In the genomic region with DNA sequence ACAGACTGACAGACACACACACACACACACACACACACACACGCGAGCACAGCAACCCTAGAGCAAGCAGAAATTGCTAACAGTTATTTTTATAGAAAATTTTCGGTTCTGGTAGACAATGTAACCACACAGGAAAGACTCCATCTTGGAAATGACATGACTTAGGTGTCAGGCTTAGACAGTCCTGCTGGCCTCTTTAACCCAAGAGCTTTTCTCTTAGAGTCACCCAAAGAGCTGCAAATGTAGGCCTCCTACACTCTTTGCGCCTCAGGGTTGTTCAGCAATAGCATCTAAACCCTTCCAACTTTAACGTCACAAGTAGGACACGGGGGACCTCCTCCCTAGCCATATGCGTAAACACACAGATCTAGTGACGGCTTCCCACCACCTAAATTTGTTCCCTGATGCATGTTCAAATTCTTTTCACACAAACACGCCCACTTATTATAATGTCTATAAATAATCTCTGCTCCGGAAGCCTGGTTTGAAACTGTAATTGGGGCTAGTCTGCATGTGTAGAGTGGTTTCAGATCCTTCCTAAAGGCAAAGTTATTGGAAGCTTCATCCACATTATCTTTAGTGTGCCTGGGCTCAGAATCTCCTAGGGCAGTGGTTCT, we compare ENCODE assay signal across 19 mouse cellular contexts. TPM values are rescaled to one million over a fixed set of nuclear protein-coding genes. Genes with fewer than 3 reads are reported as not detected.
DNase-seq lines count a peak whose midpoint lies in the region; ATAC-seq and TF ChIP-seq lines count a peak whose summit lies in the region.
"Had no signal": no experiment of that assay in that cellular context is flagged by ENCODE, and none has a peak within 500 bp of the region (broad histone marks: within the 10 kb centered on the region; RNA-seq: fewer than 3 reads in every experiment).

No protein-coding gene starts in this region.

- H3K4me3 ChIP-seq in spleen, adult 2 months (ENCODE audit: extremely low read depth, insufficient read depth, insufficient read length), result no peak overlapping the region
- H3K4me3 ChIP-seq in hindbrain, embryonic 13.5 days, result no peak overlapping the region
- no peak overlapping the region for H3K4me3 ChIP-seq in lung, adult 2 months (replicated peaks; ENCODE audit: extremely low read depth, low read depth, low read length)
- H3K4me3 ChIP-seq: forebrain, embryonic 13.5 days; heart, adult 2 months; hindbrain, embryonic 12.5 days; left cerebral cortex, adult 2 months; limb, embryonic 13.5 days; midbrain, embryonic 12.5 days; myocyte had no signal

- no peak for TF ChIP-seq POLR2A in spleen, adult 2 months (IDR thresholded peaks at IDR 0.05; ENCODE audit: low read depth, low read length)
- no peak for TF ChIP-seq POLR2A in lung, adult 2 months (IDR thresholded peaks at IDR 0.05; ENCODE audit: borderline replicate concordance, extremely low read depth, low read depth, low read length)

- DNase-seq in frontal cortex, postnatal 14 days (ENCODE audit: low spot score in 2 of 2), result no peak
- DNase-seq in spleen, adult 2 months (ENCODE audit: low read depth in 1 of 2, low spot score in 2 of 2), result peak in 1 of 2 experiments; percentile 42
- DNase-seq in spleen, postnatal 14 days (ENCODE audit: low spot score in 2 of 2), result no peak
- peak; percentile 82 for DNase-seq in induced T-regulatory cell, adult 2 months (ENCODE audit: low read depth)
- DNase-seq in splenic B cell, adult 2 months (ENCODE audit: low read depth, low spot score), result peak; percentile 69
- DNase-seq in lung, adult 2 months, result no peak
- DNase-seq: adrenal gland, postnatal 36 days; cerebellum, postnatal 10 days; heart, adult 2 months; kidney, adult 11 months; kidney, postnatal 10 days had no signal

- H3K4me1 ChIP-seq in spleen, adult 2 months (ENCODE audit: control insufficient read depth, insufficient read depth, insufficient read length), result peaks cover 7% of the 10 kb centered on the region; the same call in 1 of the 2 replicates
- H3K4me1 ChIP-seq in hindbrain, embryonic 13.5 days (replicated peaks), result peaks cover 16% of the 10 kb centered on the region
- H3K4me1 ChIP-seq in lung, adult 2 months (ENCODE audit: control insufficient read depth, insufficient read depth, low read length), result no peaks in the 10 kb centered on the region; the same call in 1 of the 2 replicates

- peak; percentile 82 for ATAC-seq in frontal cortex, adult (ENCODE audit: low TSS enrichment)
- no peak for ATAC-seq in hindbrain, embryonic 13.5 days (ENCODE audit: low FRiP score)
- ATAC-seq: forebrain, embryonic 13.5 days had no signal

- H3K9ac ChIP-seq in hindbrain, embryonic 13.5 days, result no peak overlapping the region
- H3K9ac ChIP-seq: forebrain, embryonic 13.5 days; hindbrain, embryonic 12.5 days; limb, embryonic 13.5 days; midbrain, embryonic 12.5 days had no signal

- WGBS in spleen, adult 2 months, result 26% methylated on average over 10 of the region's 10 CpGs
- 87% methylated on average over 10 of the region's 10 CpGs for WGBS in hindbrain, embryonic 13.5 days
- 72% methylated on average over 10 of the region's 10 CpGs for WGBS in lung, adult 2 months

- H3K36me3 ChIP-seq in spleen, adult 2 months (ENCODE audit: control insufficient read depth, insufficient read depth, low read length), result no peaks in the 10 kb centered on the region
- H3K36me3 ChIP-seq in splenic B cell, adult 2 months (ENCODE audit: control insufficient read depth, insufficient read depth, low read length, poor library complexity, severe bottlenecking), result no peaks in the 10 kb centered on the region
- no peaks in the 10 kb centered on the region for H3K36me3 ChIP-seq in hindbrain, embryonic 13.5 days
- H3K36me3 ChIP-seq: hindbrain, embryonic 12.5 days; limb, embryonic 13.5 days; midbrain, embryonic 12.5 days had no signal

- no peaks in the 10 kb centered on the region for H3K27me3 ChIP-seq in spleen, adult 2 months (ENCODE audit: control insufficient read depth, insufficient read depth, low read length)
- H3K27me3 ChIP-seq in splenic B cell, adult 2 months (ENCODE audit: control insufficient read depth, insufficient read depth, low read length, poor library complexity, severe bottlenecking), result no peaks in the 10 kb centered on the region
- peaks cover 7% of the 10 kb centered on the region; the same call in 1 of the 2 replicates for H3K27me3 ChIP-seq in hindbrain, embryonic 13.5 days
- H3K27me3 ChIP-seq: forebrain, embryonic 13.5 days; limb, embryonic 13.5 days; midbrain, embryonic 12.5 days had no signal

- no peak for TF ChIP-seq CTCF in spleen, adult 2 months (IDR thresholded peaks at IDR 0.05; ENCODE audit: extremely low read depth, insufficient read depth, insufficient read length, insufficient replicate concordance)
- no peak for TF ChIP-seq CTCF in lung, adult 2 months (IDR thresholded peaks at IDR 0.05; ENCODE audit: insufficient read depth, low read length)

- H3K4me2 ChIP-seq in hindbrain, embryonic 13.5 days, result no peak overlapping the region
- H3K4me2 ChIP-seq: forebrain, embryonic 13.5 days; hindbrain, embryonic 12.5 days; limb, embryonic 13.5 days; midbrain, embryonic 12.5 days had no signal

- H3K27ac ChIP-seq in spleen, adult 2 months (ENCODE audit: insufficient read depth, low read length), result peak overlapping the region; percentile 60
- no peak overlapping the region for H3K27ac ChIP-seq in hindbrain, embryonic 13.5 days
- H3K27ac ChIP-seq: forebrain, embryonic 13.5 days; heart, adult 2 months; hindbrain, embryonic 12.5 days; left cerebral cortex, adult 2 months; limb, embryonic 13.5 days; midbrain, embryonic 12.5 days had no signal

- no peaks in the 10 kb centered on the region for H3K9me3 ChIP-seq in hindbrain, embryonic 13.5 days
- H3K9me3 ChIP-seq: forebrain, embryonic 13.5 days; hindbrain, embryonic 12.5 days; limb, embryonic 13.5 days; midbrain, embryonic 12.5 days had no signal

RNA-seq across cellular contexts. Expression of a gene that starts 8.4 kb away (rescaled TPM):
- polyA plus RNA-seq in spleen, adult 2 months (2012; rRNA removed), result 1.7 and 1.9 TPM in 2 replicates
- 7.9 and 8.4 TPM in 2 replicates for polyA plus RNA-seq in hindbrain, embryonic 13.5 days (2015; fragmentation: Nextera tagmentation; extraction: Ambion mirVana)
- polyA plus RNA-seq in lung, adult 2 months (2012; rRNA removed), result 0.35 and 0.84 TPM in 2 replicates

RNA-seq across cellular contexts. Expression of a gene that starts 48.3 kb away (rescaled TPM):
- polyA plus RNA-seq in spleen, adult 2 months (2012; rRNA removed), result 4.7 and 5.0 TPM in 2 replicates
- polyA plus RNA-seq in hindbrain, embryonic 13.5 days (2015; fragmentation: Nextera tagmentation; extraction: Ambion mirVana), result 12.5 and 13.3 TPM in 2 replicates
- 53.0 and 55.6 TPM in 2 replicates for polyA plus RNA-seq in lung, adult 2 months (2012; rRNA removed)

Comparison
In these comparisons a context has a peak if more than half of its experiments do, and no peak if none do; other contexts are left out.
1. DNase-seq: peak in induced T-regulatory cell, adult 2 months (single experiment) and splenic B cell, adult 2 months (single experiment); none in frontal cortex, postnatal 14 days (0 of 2), spleen, postnatal 14 days (0 of 2) and lung, adult 2 months (single experiment).